Mouse (Mus musculus) heart, embryonic 13.5 days (tissue): ENCODE data around the gene Exo5. TPM values are rescaled to one million over a fixed set of nuclear protein-coding genes. Genes with fewer than 3 reads are reported as not detected.

ENCODE experiments used
- ATAC-seq: fragments of 200-750 bp; cut with Nextera tagmentation; 2 replicates; pipeline ENCODE4 v1.8.0; 2017; ENCODE audit warnings: moderate TSS enrichment; ENCODE audit not compliant: insufficient number of reproducible peaks, low FRiP score, low TSS enrichment; ENCODE audit errors: extremely low read depth
- H3K27ac ChIP-seq: fragments of 300-500 bp; sonication (generic); replicated peaks from 2 replicates; pipeline ENCODE4 v1.5.1; 2015; ENCODE audit warnings: moderate library complexity, mild to moderate bottlenecking, inconsistent platforms
- H3K27me3 ChIP-seq: fragments of 300-500 bp; sonication (generic); replicated peaks from 2 replicates; pipeline ENCODE4 v1.6.1; 2015; ENCODE audit warnings: mild to moderate bottlenecking, inconsistent platforms
- H3K36me3 ChIP-seq: fragments of 300-500 bp; sonication (generic); 2 replicates; pipeline ENCODE4 v1.6.1; 2015; ENCODE audit warnings: mild to moderate bottlenecking, inconsistent platforms
- H3K4me1 ChIP-seq: fragments of 300-500 bp; sonication (generic); 2 replicates; pipeline ENCODE4 v1.6.1; 2015; ENCODE audit warnings: inconsistent platforms
- H3K4me2 ChIP-seq: fragments of 300-500 bp; sonication (generic); 2 replicates; pipeline ENCODE4 v1.6.1; 2015; ENCODE audit warnings: inconsistent platforms, mild to moderate bottlenecking, moderate library complexity
- H3K4me3 ChIP-seq: fragments of 300-500 bp; sonication (generic); 2 replicates; pipeline ENCODE4 v1.5.1; 2015; ENCODE audit warnings: moderate library complexity, mild to moderate bottlenecking, inconsistent platforms
- H3K9ac ChIP-seq: fragments of 300-500 bp; sonication (generic); 2 replicates; pipeline ENCODE4 v1.6.1; 2015; ENCODE audit warnings: inconsistent platforms, mild to moderate bottlenecking, moderate library complexity
- H3K9me3 ChIP-seq: fragments of 300-500 bp; sonication (generic); 2 replicates; pipeline ENCODE4 v1.6.1; 2016; ENCODE audit warnings: inconsistent platforms
- WGBS: fragments of 180-500 bp; shearing (Covaris S2); methylation state at CpG from one replicate; pipeline ENCODE4 v1.1.7; 2015; ENCODE audit warnings: mixed read lengths; 5-methylcytosine and 5-hydroxymethylcytosine counted together
- polyA plus RNA-seq: library from polyadenylated mRNA; unstranded; fragments of >200 nt; fragmentation: Nextera tagmentation; extraction: Ambion mirVana; gene quantifications from 2 replicates; pipeline ENCODE4 v1.2.1, GENCODE M21; 2015

Exo5 gene
- polyA plus RNA-seq, 1 experiment from 2014 or later, result 10.4 TPM

GRCm38 (mm10) chr4:120935006-120935405 lies 10.2 kb upstream of the Exo5 start:
- no peaks in the 10 kb centered on the region for H3K4me1 ChIP-seq
- H3K36me3 ChIP-seq, result peaks cover 51% of the 10 kb centered on the region
- 70% methylated on average over 3 of the region's 3 CpGs for WGBS
- no peak overlapping the region for H3K4me3 ChIP-seq
- H3K4me2 ChIP-seq, result no peak overlapping the region
- H3K27me3 ChIP-seq, result no peaks in the 10 kb centered on the region
- H3K9me3 ChIP-seq, result peaks cover 16% of the 10 kb centered on the region; the same call in 1 of the 2 replicates
- H3K9ac ChIP-seq, result no peak overlapping the region
- no peak for ATAC-seq
- H3K27ac ChIP-seq, result no peak overlapping the region

GRCm38 (mm10) chr4:120930736-120931135 lies 5.9 kb upstream of the Exo5 start:
- peaks cover 16% of the 10 kb centered on the region; the same call in 1 of the 2 replicates for H3K9me3 ChIP-seq
- no peaks in the 10 kb centered on the region for H3K27me3 ChIP-seq
- no peak overlapping the region for H3K27ac ChIP-seq
- H3K4me1 ChIP-seq, result no peaks in the 10 kb centered on the region
- no peak overlapping the region for H3K4me3 ChIP-seq
- 91% methylated on average over 18 of the region's 18 CpGs for WGBS
- H3K4me2 ChIP-seq, result no peak overlapping the region
- no peak for ATAC-seq
- H3K9ac ChIP-seq, result no peak overlapping the region
- peaks cover 51% of the 10 kb centered on the region for H3K36me3 ChIP-seq

- no peak for ATAC-seq
- H3K9me3 ChIP-seq, result peaks cover 16% of the 10 kb centered on the region; the same call in 1 of the 2 replicates
- no peak overlapping the region for H3K27ac ChIP-seq
- peaks cover 32% of the 10 kb centered on the region for H3K36me3 ChIP-seq
- H3K4me1 ChIP-seq, result peaks cover 12% of the 10 kb centered on the region
- 75% methylated on average over 3 of the region's 3 CpGs for WGBS
- H3K27me3 ChIP-seq, result no peaks in the 10 kb centered on the region
- H3K4me2 ChIP-seq, result no peak overlapping the region
- no peak overlapping the region for H3K9ac ChIP-seq
- no peak overlapping the region for H3K4me3 ChIP-seq
These were observed 3.9 kb upstream of the Exo5 start for GRCm38 (mm10) chr4:120928686-120929085.

- peaks cover 28% of the 10 kb centered on the region for H3K36me3 ChIP-seq
- no peaks in the 10 kb centered on the region for H3K27me3 ChIP-seq
- peak overlapping the region; percentile 86 for H3K9ac ChIP-seq
- peak overlapping the region; percentile 87 for H3K27ac ChIP-seq
- peak overlapping the region; percentile 71 for H3K4me3 ChIP-seq
- peak overlapping the region; percentile 85 for H3K4me2 ChIP-seq
- no peak; the same call in 1 of the 2 replicates for ATAC-seq
- H3K4me1 ChIP-seq, result peaks cover 12% of the 10 kb centered on the region
- peaks cover 3% of the 10 kb centered on the region; the same call in 1 of the 2 replicates for H3K9me3 ChIP-seq
- WGBS, result 14% methylated on average over 3 of the region's 3 CpGs
These were observed 569 bp upstream of the Exo5 start for GRCm38 (mm10) chr4:120925386-120925785.

- H3K4me3 ChIP-seq, result no peak overlapping the region
- H3K27me3 ChIP-seq, result no peaks in the 10 kb centered on the region
- no peak overlapping the region for H3K27ac ChIP-seq
- no peak for ATAC-seq
- no peak overlapping the region for H3K9ac ChIP-seq
- H3K9me3 ChIP-seq, result no peaks in the 10 kb centered on the region
- no peak overlapping the region for H3K4me2 ChIP-seq
- H3K4me1 ChIP-seq, result peaks cover 12% of the 10 kb centered on the region
- 93% methylated on average over 8 of the region's 8 CpGs for WGBS
- peaks cover 32% of the 10 kb centered on the region for H3K36me3 ChIP-seq
These were observed 3.4 kb downstream of the Exo5 start for GRCm38 (mm10) chr4:120921461-120921860.

GRCm38 (mm10) chr4:120914501-120914900 lies 10.3 kb downstream of the Exo5 start:
- no peaks in the 10 kb centered on the region; the same call in 1 of the 2 replicates for H3K36me3 ChIP-seq
- no peak for ATAC-seq
- H3K4me1 ChIP-seq, result no peaks in the 10 kb centered on the region
- no peak overlapping the region for H3K9ac ChIP-seq
- WGBS, result 66% methylated on average over 4 of the region's 4 CpGs
- no peak overlapping the region for H3K4me2 ChIP-seq
- H3K9me3 ChIP-seq, result no peaks in the 10 kb centered on the region
- no peak overlapping the region for H3K27ac ChIP-seq
- peaks cover 13% of the 10 kb centered on the region; the same call in 1 of the 2 replicates for H3K27me3 ChIP-seq
- no peak overlapping the region for H3K4me3 ChIP-seq

- no peaks in the 10 kb centered on the region for H3K9me3 ChIP-seq
- WGBS, result 63% methylated on average over 1 of the region's 1 CpGs
These were observed 11.0 kb downstream of the Exo5 start for GRCm38 (mm10) chr4:120913861-120914260.

GRCm38 (mm10) chr4:120913443-120913842 lies 11.4 kb downstream of the Exo5 start:
- Histone ChIP-seq H3K9me3 (no peaks in the 10 kb centered on the region), H3K4me1 (no peaks in the 10 kb centered on the region), H3K4me3 (no peak overlapping the region), H3K9ac (no peak overlapping the region), H3K4me2 (no peak overlapping the region), H3K27me3 (peaks cover 16% of the 10 kb centered on the region; the same call in 1 of the 2 replicates), H3K27ac (no peak overlapping the region), H3K36me3 (no peaks in the 10 kb centered on the region)
- no peak for ATAC-seq
- 59% methylated on average over 8 of the region's 8 CpGs for WGBS

More at GRCm38 (mm10) chr4:120913861-120914260, 11.0 kb downstream of the Exo5 start:
- Histone ChIP-seq H3K27ac (no peak overlapping the region), H3K4me3 (no peak overlapping the region), H3K36me3 (no peaks in the 10 kb centered on the region), H3K27me3 (peaks cover 16% of the 10 kb centered on the region; the same call in 1 of the 2 replicates), H3K4me2 (no peak overlapping the region), H3K4me1 (no peaks in the 10 kb centered on the region), H3K9ac (no peak overlapping the region)
- no peak for ATAC-seq

GRCm38 (mm10) chr4:120912866-120913265 lies 12.0 kb downstream of the Exo5 start:
- H3K36me3 ChIP-seq, result no peaks in the 10 kb centered on the region
- H3K4me3 ChIP-seq, result no peak overlapping the region
- H3K27ac ChIP-seq, result no peak overlapping the region
- no peaks in the 10 kb centered on the region for H3K4me1 ChIP-seq
- no peaks in the 10 kb centered on the region for H3K9me3 ChIP-seq
- H3K4me2 ChIP-seq, result no peak overlapping the region
- H3K9ac ChIP-seq, result no peak overlapping the region
- WGBS, result 36% methylated on average over 4 of the region's 4 CpGs
- ATAC-seq, result no peak
- peaks cover 20% of the 10 kb centered on the region for H3K27me3 ChIP-seq

GRCm38 (mm10) chr4:120911086-120911485 lies 13.7 kb downstream of the Exo5 start:
- H3K4me2 ChIP-seq, result no peak overlapping the region
- WGBS, result 63% methylated on average over 6 of the region's 6 CpGs

GRCm38 (mm10) chr4:120909558-120910150 lies 15.2 kb downstream of the Exo5 start:
- ATAC-seq, result no peak
- Histone ChIP-seq H3K4me2 (peak overlapping the region; percentile 20), H3K9me3 (no peaks in the 10 kb centered on the region), H3K4me3 (no peak overlapping the region), H3K27ac (no peak overlapping the region), H3K9ac (no peak overlapping the region), H3K4me1 (no peaks in the 10 kb centered on the region), H3K27me3 (peaks cover 19% of the 10 kb centered on the region), H3K36me3 (no peaks in the 10 kb centered on the region)
- WGBS, result 29% methylated on average over 15 of the region's 15 CpGs

More at GRCm38 (mm10) chr4:120911086-120911485, 13.7 kb downstream of the Exo5 start:
- H3K27me3 ChIP-seq, result peaks cover 20% of the 10 kb centered on the region
- no peak overlapping the region for H3K4me3 ChIP-seq
- H3K9ac ChIP-seq, result no peak overlapping the region
- no peaks in the 10 kb centered on the region for H3K36me3 ChIP-seq
- no peak overlapping the region for H3K27ac ChIP-seq
- no peak for ATAC-seq
- no peaks in the 10 kb centered on the region for H3K4me1 ChIP-seq
- no peaks in the 10 kb centered on the region for H3K9me3 ChIP-seq

- 73% methylated on average over 5 of the region's 5 CpGs for WGBS
- no peak for ATAC-seq
These were observed 19.2 kb downstream of the Exo5 start for GRCm38 (mm10) chr4:120905644-120906043.

More at GRCm38 (mm10) chr4:120905644-120906043, 19.2 kb downstream of the Exo5 start:
- Histone ChIP-seq H3K27me3 (peaks cover 11% of the 10 kb centered on the region), H3K36me3 (no peaks in the 10 kb centered on the region), H3K9me3 (no peaks in the 10 kb centered on the region), H3K4me2 (no peak overlapping the region), H3K27ac (no peak overlapping the region), H3K9ac (no peak overlapping the region), H3K4me1 (no peaks in the 10 kb centered on the region), H3K4me3 (no peak overlapping the region)
